Mouse (Mus musculus): ENCODE measurements around the gene Rps12. TPM values are rescaled to one million over a fixed set of nuclear protein-coding genes. Genes with fewer than 3 reads are reported as not detected.

Gene Rps12
- total and polyA plus RNA-seq, 3 experiments: 135 to 5,608 (median 1,493) TPM

DNA sequence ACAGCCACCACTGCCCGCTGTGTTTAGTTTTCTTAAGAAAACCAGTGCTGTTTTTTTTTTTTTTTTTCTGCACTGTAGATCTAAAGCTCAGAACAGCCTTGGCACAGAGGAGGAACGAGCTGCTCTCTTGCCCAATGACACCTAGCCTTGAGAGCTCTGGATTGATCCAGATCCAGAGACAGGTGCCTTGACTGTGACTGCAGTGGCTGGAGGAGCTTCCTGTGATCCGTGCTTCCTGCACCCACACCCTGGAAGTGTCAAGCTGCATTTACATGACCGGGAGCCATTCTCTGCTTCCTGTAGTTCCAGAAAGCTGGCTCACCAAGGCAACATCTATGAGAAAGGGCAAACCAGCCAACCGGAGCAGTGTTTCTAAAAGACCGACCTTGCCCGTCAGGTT is 39.4 kb upstream of the Rps12 start:
- H3K9ac ChIP-seq (ENCODE audit: control insufficient read depth, low read depth, low read length, poor library complexity, severe bottlenecking): no peak overlapping the region
- H3K9me3 ChIP-seq (replicated peaks; ENCODE audit: insufficient read depth, low read length): no peaks in the 10 kb centered on the region
- H3K36me3 ChIP-seq (ENCODE audit: control insufficient read depth in 1 of 2, insufficient read depth in 2 of 2, low read length in 2 of 2): no peaks in the 10 kb centered on the region
- TF ChIP-seq MAFK (IDR thresholded peaks at IDR 0.05; ENCODE audit: borderline replicate concordance, low read depth, low read length) (no peak), CHD2 (IDR thresholded peaks at IDR 0.05; ENCODE audit: low read length) (no peak), POLR2A (IDR thresholded peaks at IDR 0.05; ENCODE audit: control insufficient read depth in 1 of 2, insufficient read depth in 1 of 2, low read depth in 1 of 2, low read length in 2 of 2, poor library complexity in 1 of 2) (no peak), KAT2A (conservative IDR thresholded peaks at IDR 0.05; ENCODE audit: low read depth, low read length) (no peak), ELF1 (IDR thresholded peaks at IDR 0.05; ENCODE audit: low read depth, low read length) (no peak), POLR2AphosphoS5 (IDR thresholded peaks at IDR 0.05; ENCODE audit: borderline replicate concordance, low read depth, low read length) (no peak), USF2 (IDR thresholded peaks at IDR 0.05; ENCODE audit: borderline replicate concordance in 1 of 2, insufficient read depth in 1 of 2, low read depth in 1 of 2, low read length in 2 of 2) (no peak), MAX (IDR thresholded peaks at IDR 0.05; ENCODE audit: low read length) (no peak)
- H3K27me3 ChIP-seq (ENCODE audit: control insufficient read depth in 1 of 2, insufficient read depth in 2 of 2, low read length in 2 of 2): peaks cover 0 to 2% of the 10 kb centered on the region in 2 experiments; a peak in 2 of 4 replicates
- H3K79me2 ChIP-seq (ENCODE audit: control insufficient read depth, insufficient read depth, low read length, poor library complexity): no peaks in the 10 kb centered on the region
- no peak overlapping the region for H3K27ac ChIP-seq (ENCODE audit: control insufficient read depth, low read depth, low read length)
- no peak overlapping the region for H3K4me3 ChIP-seq (ENCODE audit: control insufficient read depth in 1 of 2, insufficient read depth in 1 of 2, low read depth in 2 of 2, low read length in 2 of 2)
- no peaks in the 10 kb centered on the region for H3K4me1 ChIP-seq (ENCODE audit: control insufficient read depth in 1 of 2, insufficient read depth in 2 of 2, low read length in 2 of 2)
- DNase-seq (ENCODE audit: low read depth, low spot score): no peak

DNA sequence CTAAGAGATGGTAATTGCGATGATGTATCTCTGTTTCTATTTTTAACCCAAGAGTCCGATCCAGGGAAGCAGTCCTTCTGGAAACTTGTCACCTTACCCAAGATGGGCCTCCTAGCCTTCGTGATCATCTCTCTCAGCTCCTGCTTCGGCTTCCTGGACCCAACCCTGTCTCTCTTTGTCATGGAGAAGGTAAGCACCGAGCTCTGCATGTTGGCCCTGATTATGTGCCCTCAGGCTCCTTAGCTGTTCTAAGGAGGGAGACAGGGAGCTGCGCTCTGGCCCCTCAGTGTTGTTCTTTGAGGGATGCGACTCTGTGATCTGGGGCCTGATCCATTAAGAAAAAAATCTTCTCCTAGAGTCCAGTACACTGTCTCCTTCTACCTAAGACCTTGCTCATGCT is 29.2 kb upstream of the Rps12 start:
- no peak for DNase-seq (ENCODE audit: low read depth, low spot score)
- no peaks in the 10 kb centered on the region for H3K9me3 ChIP-seq (replicated peaks; ENCODE audit: insufficient read depth, low read length)
- H3K27me3 ChIP-seq (ENCODE audit: control insufficient read depth in 1 of 2, insufficient read depth in 2 of 2, low read length in 2 of 2): no peaks in the 10 kb centered on the region; a peak in 2 of 4 replicates
- no peak overlapping the region for H3K9ac ChIP-seq (ENCODE audit: control insufficient read depth, low read depth, low read length, poor library complexity, severe bottlenecking)
- H3K4me3 ChIP-seq (ENCODE audit: control insufficient read depth in 1 of 2, insufficient read depth in 1 of 2, low read depth in 2 of 2, low read length in 2 of 2): no peak overlapping the region
- no peaks in the 10 kb centered on the region for H3K36me3 ChIP-seq (ENCODE audit: control insufficient read depth in 1 of 2, insufficient read depth in 2 of 2, low read length in 2 of 2)
- peaks cover 0 to 4% of the 10 kb centered on the region in 2 experiments; a peak in 1 of 4 replicates for H3K4me1 ChIP-seq (ENCODE audit: control insufficient read depth in 1 of 2, insufficient read depth in 2 of 2, low read length in 2 of 2)
- H3K27ac ChIP-seq (ENCODE audit: control insufficient read depth, low read depth, low read length): no peak overlapping the region
- H3K79me2 ChIP-seq (ENCODE audit: control insufficient read depth, insufficient read depth, low read length, poor library complexity): no peaks in the 10 kb centered on the region
- TF ChIP-seq UBTF (IDR thresholded peaks at IDR 0.05; ENCODE audit: borderline replicate concordance, insufficient read depth, low read depth, low read length) (no peak), NRF1 (IDR thresholded peaks at IDR 0.05; ENCODE audit: insufficient read depth, low read depth, low read length, poor library complexity, severe bottlenecking) (no peak), RAD21 (IDR thresholded peaks at IDR 0.05; ENCODE audit: low read depth, low read length) (no peak), HCFC1 (IDR thresholded peaks at IDR 0.05; ENCODE audit: low read depth, low read length) (no peak), POLR2AphosphoS5 (IDR thresholded peaks at IDR 0.05; ENCODE audit: borderline replicate concordance, low read depth, low read length) (no peak), CHD1 (IDR thresholded peaks at IDR 0.05; ENCODE audit: low read depth, low read length) (no peak), SMC3 (IDR thresholded peaks at IDR 0.05; ENCODE audit: low read depth, low read length) (no peak), ZKSCAN1 (IDR thresholded peaks at IDR 0.05; ENCODE audit: low read depth, low read length) (no peak), NELFE (IDR thresholded peaks at IDR 0.05; ENCODE audit: low read depth, low read length) (no peak), MEF2A (IDR thresholded peaks at IDR 0.05; ENCODE audit: extremely low read depth, insufficient replicate concordance, low read depth, low read length, poor library complexity, severe bottlenecking) (no peak), GATA1 (IDR thresholded peaks at IDR 0.05; ENCODE audit: low read depth, low read length) (no peak)
